Mouse (Mus musculus) megakaryocyte, embryonic 14.5 days (primary cell): ENCODE data around the gene Etnppl. TPM values are rescaled to one million over a fixed set of nuclear protein-coding genes. Genes with fewer than 3 reads are reported as not detected.

Experiments
- H3K27me3 ChIP-seq: replicated peaks from 2 replicates; pipeline ENCODE3; 2012; ENCODE audit warnings: inconsistent platforms
- H3K36me3 ChIP-seq: replicated peaks from 2 replicates; pipeline ENCODE3; 2012; ENCODE audit warnings: low read length, inconsistent platforms, mixed read lengths
- H3K4me1 ChIP-seq: 2 replicates; pipeline ENCODE4 v1.6.1; 2012; ENCODE audit warnings: inconsistent platforms
- H3K4me3 ChIP-seq: replicated peaks from 2 replicates; pipeline ENCODE3; 2012; ENCODE audit warnings: moderate library complexity, mild to moderate bottlenecking, inconsistent platforms
- H3K9me3 ChIP-seq: 2 replicates; pipeline ENCODE4 v1.6.1; 2012; ENCODE audit warnings: inconsistent platforms
- FLI1 ChIP-seq: IDR thresholded peaks from 2 replicates; pipeline ENCODE4 v1.6.1; 2012; ENCODE audit warnings: low read length, inconsistent platforms, mixed read lengths
- GATA1 ChIP-seq: IDR thresholded peaks from 3 replicates; pipeline ENCODE4 v1.6.1; 2012; ENCODE audit warnings: mixed read lengths, low read length, inconsistent platforms, borderline replicate concordance
- polyA plus RNA-seq: library from polyadenylated mRNA; stranded (reverse); fragments of >175 nt; gene quantifications from 2 replicates; pipeline ENCODE4 v1.2.3, GENCODE M21; 2012; ENCODE audit warnings: low replicate concordance; ENCODE audit not compliant: insufficient read depth

The Etnppl gene
- polyA plus RNA-seq: 0.74 TPM in 1 of 2 replicates, not detected in the other

- no peak within 1 kb of the TSS for H3K4me3 ChIP-seq
- peaks cover 5% of the 10 kb centered on the region; the same call in 1 of the 2 replicates for H3K4me1 ChIP-seq
- H3K27me3 ChIP-seq: peaks cover 7% of the 10 kb centered on the region
- TF ChIP-seq GATA1 (no peak), FLI1 (no peak)
- 0 out of 2 replicates have a peak, but pooled peaks cover 6% of the 10 kb centered on the region for H3K9me3 ChIP-seq
- H3K36me3 ChIP-seq: no peaks in the 10 kb centered on the region
Observed at GRCm38 (mm10) chr3:130617439-130617898, at the start of gene Etnppl. TSS of gene Etnppl (plus strand) at chr3:130617448.

GRCm38 (mm10) chr3:130568331-130569095 lies 48.7 kb upstream of the Etnppl start:
- H3K4me3 ChIP-seq: no peak overlapping the region
- H3K4me1 ChIP-seq: no peaks in the 10 kb centered on the region
- no peaks in the 10 kb centered on the region for H3K27me3 ChIP-seq
- H3K36me3 ChIP-seq: no peaks in the 10 kb centered on the region
- TF ChIP-seq GATA1: no peak
- TF ChIP-seq FLI1: no peak
- H3K9me3 ChIP-seq: no peaks in the 10 kb centered on the region

GRCm38 (mm10) chr3:130573243-130573642 lies 44.0 kb upstream of the Etnppl start:
- H3K4me3 ChIP-seq: no peak overlapping the region
- H3K27me3 ChIP-seq: no peaks in the 10 kb centered on the region
- H3K36me3 ChIP-seq: no peaks in the 10 kb centered on the region
- peaks cover 3% of the 10 kb centered on the region for H3K9me3 ChIP-seq
- no peaks in the 10 kb centered on the region for H3K4me1 ChIP-seq
- no peak for TF ChIP-seq FLI1
- no peak for TF ChIP-seq GATA1

GRCm38 (mm10) chr3:130574652-130575051 lies 42.6 kb upstream of the Etnppl start:
- Histone ChIP-seq H3K36me3 (no peaks in the 10 kb centered on the region), H3K27me3 (no peaks in the 10 kb centered on the region), H3K9me3 (peaks cover 3% of the 10 kb centered on the region), H3K4me3 (no peak overlapping the region), H3K4me1 (no peaks in the 10 kb centered on the region)
- TF ChIP-seq FLI1: no peak
- TF ChIP-seq GATA1: no peak

- Histone ChIP-seq H3K9me3 (peaks cover 3% of the 10 kb centered on the region), H3K36me3 (no peaks in the 10 kb centered on the region), H3K27me3 (no peaks in the 10 kb centered on the region), H3K4me1 (no peaks in the 10 kb centered on the region), H3K4me3 (no peak overlapping the region)
- TF ChIP-seq FLI1 (no peak), GATA1 (no peak)
Observed at GRCm38 (mm10) chr3:130576683-130577082, 40.6 kb upstream of the Etnppl start.

- Histone ChIP-seq H3K4me3 (no peak overlapping the region), H3K36me3 (no peaks in the 10 kb centered on the region), H3K27me3 (no peaks in the 10 kb centered on the region), H3K4me1 (no peaks in the 10 kb centered on the region), H3K9me3 (peaks cover 3% of the 10 kb centered on the region)
- no peak for TF ChIP-seq FLI1
- TF ChIP-seq GATA1: no peak
Observed at GRCm38 (mm10) chr3:130579501-130579900, 37.7 kb upstream of the Etnppl start.

GRCm38 (mm10) chr3:130581577-130581976 lies 35.7 kb upstream of the Etnppl start:
- TF ChIP-seq GATA1 (no peak), FLI1 (no peak)
- Histone ChIP-seq H3K9me3 (peaks cover 2% of the 10 kb centered on the region), H3K27me3 (no peaks in the 10 kb centered on the region), H3K4me3 (no peak overlapping the region), H3K36me3 (no peaks in the 10 kb centered on the region), H3K4me1 (no peaks in the 10 kb centered on the region)

GRCm38 (mm10) chr3:130582903-130583664 lies 34.2 kb upstream of the Etnppl start:
- no peak for TF ChIP-seq GATA1
- no peak for TF ChIP-seq FLI1
- Histone ChIP-seq H3K27me3 (no peaks in the 10 kb centered on the region), H3K4me1 (no peaks in the 10 kb centered on the region), H3K36me3 (no peaks in the 10 kb centered on the region), H3K4me3 (no peak overlapping the region), H3K9me3 (peaks cover 5% of the 10 kb centered on the region; the same call in 1 of the 2 replicates)

- H3K4me3 ChIP-seq: no peak overlapping the region
- no peaks in the 10 kb centered on the region for H3K36me3 ChIP-seq
- no peak for TF ChIP-seq GATA1
- no peak for TF ChIP-seq FLI1
- peaks cover 7% of the 10 kb centered on the region; the same call in 1 of the 2 replicates for H3K9me3 ChIP-seq
- H3K4me1 ChIP-seq: no peaks in the 10 kb centered on the region
- no peaks in the 10 kb centered on the region for H3K27me3 ChIP-seq
Observed at GRCm38 (mm10) chr3:130584007-130584406, 33.2 kb upstream of the Etnppl start.

- peaks cover 9% of the 10 kb centered on the region; the same call in 1 of the 2 replicates for H3K9me3 ChIP-seq
- no peak overlapping the region for H3K4me3 ChIP-seq
- H3K4me1 ChIP-seq: peaks cover 5% of the 10 kb centered on the region; the same call in 1 of the 2 replicates
- H3K36me3 ChIP-seq: no peaks in the 10 kb centered on the region
- TF ChIP-seq FLI1: no peak
- TF ChIP-seq GATA1: no peak
- no peaks in the 10 kb centered on the region for H3K27me3 ChIP-seq
Observed at GRCm38 (mm10) chr3:130595050-130595449, 22.2 kb upstream of the Etnppl start.
